Mouse (Mus musculus): ENCODE data around the gene Ddx31.

GRCm38 (mm10) chr2:28893526-28893925 is 53.3 kb downstream of the Ddx31 start:
- TF ChIP-seq POLR2A (IDR thresholded peaks at IDR 0.05; ENCODE audit: low read depth, low read length) = no peak
- no peak for TF ChIP-seq CTCF (conservative IDR thresholded peaks at IDR 0.05; ENCODE audit: insufficient read depth, insufficient read length, low read depth, low read length)

All from kidney, adult 2 months (tissue).